Mouse (Mus musculus) E14TG2a.4 (cell line): ENCODE results near the gene Map9.
"Not testable (repeated sequence)": the region's sequence is repeated elsewhere in the genome, so short reads cannot be mapped to it uniquely, and the experiment has no call there.

Experiments used
- H3K27me3 ChIP-seq: 2 replicates; pipeline ENCODE4 v1.6.1; 2014; ENCODE audit warnings: low read length, control low read depth; ENCODE audit not compliant: insufficient read depth
- H3K36me3 ChIP-seq: 2 replicates; pipeline ENCODE4 v1.6.1; 2014; ENCODE audit warnings: low read length, control low read depth; ENCODE audit not compliant: insufficient read depth
- H3K4me1 ChIP-seq: replicated peaks from 2 replicates; pipeline ENCODE4 v1.6.1; 2014; ENCODE audit warnings: low read depth, low read length, control low read depth
- H3K4me3 ChIP-seq: replicated peaks from 2 replicates; pipeline ENCODE4 v1.5.1; 2014; ENCODE audit warnings: mild to moderate bottlenecking, low read length
- H3K9me3 ChIP-seq: 2 replicates; pipeline ENCODE4 v1.6.1; 2014; ENCODE audit warnings: low read length, control low read depth
- CTCF ChIP-seq: conservative IDR thresholded peaks from 2 replicates; pipeline ENCODE4 v1.5.1; 2014; ENCODE audit warnings: low read length
- NANOG ChIP-seq: IDR thresholded peaks from 2 replicates; pipeline ENCODE4 v1.6.1; 2014; ENCODE audit warnings: borderline replicate concordance, low read length, mixed read lengths
- POU5F1 ChIP-seq: IDR thresholded peaks from 2 replicates; pipeline ENCODE4 v1.6.1; 2014; ENCODE audit warnings: low read length, borderline replicate concordance

Map9 gene

GRCm38 (mm10) chr3:82357797-82358524 lies at the start of gene Map9:
Gene Map9 (plus strand): TSS chr3:82358044.
- H3K27me3 ChIP-seq = no peaks in the 10 kb centered on the region
- peaks cover 6% of the 10 kb centered on the region; the same call in 1 of the 2 replicates for H3K4me1 ChIP-seq
- TF ChIP-seq NANOG = no peak
- TF ChIP-seq CTCF = no peak
- no peak for TF ChIP-seq POU5F1
- no peaks in the 10 kb centered on the region for H3K9me3 ChIP-seq
- peak within 1 kb of the TSS; percentile 87 for H3K4me3 ChIP-seq
- H3K36me3 ChIP-seq = peaks cover 29% of the 10 kb centered on the region

- no peaks in the 10 kb centered on the region for H3K9me3 ChIP-seq
- H3K4me1 ChIP-seq = no peaks in the 10 kb centered on the region
- H3K4me3 ChIP-seq = no peak overlapping the region
- H3K36me3 ChIP-seq = no peaks in the 10 kb centered on the region
- no peaks in the 10 kb centered on the region for H3K27me3 ChIP-seq
- TF ChIP-seq CTCF (no peak), NANOG (no peak), POU5F1 (no peak)
These were observed 42.1 kb upstream of the Map9 start for GRCm38 (mm10) chr3:82315728-82316127.

GRCm38 (mm10) chr3:82326736-82327135 lies 31.1 kb upstream of the Map9 start:
- H3K4me3 ChIP-seq, H3K4me1 ChIP-seq, H3K27me3 ChIP-seq, H3K36me3 ChIP-seq: not testable (repeated sequence)
- H3K9me3 ChIP-seq = peaks cover 25% of the 10 kb centered on the region

- H3K4me3 ChIP-seq = no peak overlapping the region
- no peaks in the 10 kb centered on the region for H3K4me1 ChIP-seq
- H3K36me3 ChIP-seq = no peaks in the 10 kb centered on the region
- TF ChIP-seq CTCF (no peak), POU5F1 (no peak), NANOG (no peak)
- no peaks in the 10 kb centered on the region for H3K27me3 ChIP-seq
- peaks cover 13% of the 10 kb centered on the region for H3K9me3 ChIP-seq
These were observed 25.8 kb upstream of the Map9 start for GRCm38 (mm10) chr3:82332067-82332466.

GRCm38 (mm10) chr3:82332536-82332935 lies 25.3 kb upstream of the Map9 start:
- Histone ChIP-seq H3K9me3 (peaks cover 9% of the 10 kb centered on the region), H3K4me1 (no peaks in the 10 kb centered on the region), H3K4me3 (no peak overlapping the region), H3K36me3 (no peaks in the 10 kb centered on the region), H3K27me3 (no peaks in the 10 kb centered on the region)
- no peak for TF ChIP-seq POU5F1

GRCm38 (mm10) chr3:82333128-82333969 lies 24.5 kb upstream of the Map9 start:
- 0 out of 2 replicates have a peak, but pooled peaks cover under 1% of the 10 kb centered on the region for H3K9me3 ChIP-seq
- no peaks in the 10 kb centered on the region for H3K4me1 ChIP-seq
- no peaks in the 10 kb centered on the region for H3K27me3 ChIP-seq
- H3K36me3 ChIP-seq = no peaks in the 10 kb centered on the region
- no peak overlapping the region for H3K4me3 ChIP-seq
- TF ChIP-seq NANOG (no peak), CTCF (peak; percentile 97)

GRCm38 (mm10) chr3:82340111-82340510 lies 17.7 kb upstream of the Map9 start:
- no peaks in the 10 kb centered on the region for H3K27me3 ChIP-seq
- H3K4me3 ChIP-seq = no peak overlapping the region
- H3K36me3 ChIP-seq = no peaks in the 10 kb centered on the region
- TF ChIP-seq NANOG (no peak), CTCF (no peak), POU5F1 (no peak)
- no peaks in the 10 kb centered on the region for H3K4me1 ChIP-seq
- H3K9me3 ChIP-seq = no peaks in the 10 kb centered on the region

- no peaks in the 10 kb centered on the region for H3K27me3 ChIP-seq
- H3K4me3 ChIP-seq = no peak overlapping the region
- H3K36me3 ChIP-seq = no peaks in the 10 kb centered on the region
- TF ChIP-seq POU5F1 (no peak), NANOG (no peak), CTCF (no peak)
- peaks cover 12% of the 10 kb centered on the region; the same call in 1 of the 2 replicates for H3K9me3 ChIP-seq
- no peaks in the 10 kb centered on the region for H3K4me1 ChIP-seq
These were observed 9.5 kb upstream of the Map9 start for GRCm38 (mm10) chr3:82348277-82348860.
